Mouse (Mus musculus): ENCODE data around the gene Acad8.
A peak's percentile ranks its signal among the peaks of the same experiment; 100 is the strongest.

The Acad8 gene

GRCm38 (mm10) chr9:26999461-27000395 is at the start of gene Acad8, which contains the start of gene Thyn1:
TSS of gene Acad8 (minus strand) at chr9:26999566.
TSS of gene Thyn1 (plus strand) at chr9:26999710.
- DNase-seq (ENCODE audit: extremely low spot score, low read depth, low spot score): peak; percentile 79

- no peak for DNase-seq (ENCODE audit: extremely low spot score, low read depth, low spot score)
These were observed 44.5 kb upstream of the Acad8 start for GRCm38 (mm10) chr9:27043892-27044291.

- no peak for DNase-seq (ENCODE audit: extremely low spot score, low read depth, low spot score)
These were observed 31.4 kb upstream of the Acad8 start for GRCm38 (mm10) chr9:27030763-27031100.

- DNase-seq (ENCODE audit: extremely low spot score, low read depth, low spot score): peak; percentile 93
These were observed 30.7 kb upstream of the Acad8 start, which contains the start of the genes Vps26b and Ncapd3 for GRCm38 (mm10) chr9:27029828-27030762. TSS of gene Vps26b (minus strand) at chr9:27030065. TSS of gene Ncapd3 (plus strand) at chr9:27030175.

- DNase-seq (ENCODE audit: extremely low spot score, low read depth, low spot score): no peak
These were observed 29.9 kb upstream of the Acad8 start for GRCm38 (mm10) chr9:27029022-27029827.

- DNase-seq (ENCODE audit: extremely low spot score, low read depth, low spot score): no peak
These were observed 27.3 kb upstream of the Acad8 start for GRCm38 (mm10) chr9:27026708-27027107.

- DNase-seq (ENCODE audit: extremely low spot score, low read depth, low spot score): no peak
These were observed 24.3 kb upstream of the Acad8 start for GRCm38 (mm10) chr9:27023681-27024080.

- no peak for DNase-seq (ENCODE audit: extremely low spot score, low read depth, low spot score)
These were observed 19.6 kb upstream of the Acad8 start for GRCm38 (mm10) chr9:27018961-27019360.

- DNase-seq (ENCODE audit: extremely low spot score, low read depth, low spot score): no peak
These were observed 12.2 kb upstream of the Acad8 start for GRCm38 (mm10) chr9:27011572-27011971.

- no peak for DNase-seq (ENCODE audit: extremely low spot score, low read depth, low spot score)
These were observed 9.9 kb upstream of the Acad8 start for GRCm38 (mm10) chr9:27009231-27009630.

GRCm38 (mm10) chr9:27006866-27007265 is 7.5 kb upstream of the Acad8 start:
- no peak for DNase-seq (ENCODE audit: extremely low spot score, low read depth, low spot score)

- no peak for DNase-seq (ENCODE audit: extremely low spot score, low read depth, low spot score)
These were observed 6.6 kb upstream of the Acad8 start for GRCm38 (mm10) chr9:27005933-27006332.

- DNase-seq (ENCODE audit: extremely low spot score, low read depth, low spot score): no peak
These were observed 5.9 kb upstream of the Acad8 start for GRCm38 (mm10) chr9:27005231-27005630.

- no peak for DNase-seq (ENCODE audit: extremely low spot score, low read depth, low spot score)
These were observed 501 bp downstream of the Acad8 start for GRCm38 (mm10) chr9:26998669-26999460.

- DNase-seq (ENCODE audit: extremely low spot score, low read depth, low spot score): no peak
These were observed 1.9 kb downstream of the Acad8 start for GRCm38 (mm10) chr9:26997501-26997900.

- no peak for DNase-seq (ENCODE audit: extremely low spot score, low read depth, low spot score)
These were observed 2.3 kb downstream of the Acad8 start for GRCm38 (mm10) chr9:26997062-26997461.

- DNase-seq (ENCODE audit: extremely low spot score, low read depth, low spot score): no peak
These were observed 5.5 kb downstream of the Acad8 start for GRCm38 (mm10) chr9:26993900-26994299.

GRCm38 (mm10) chr9:26993118-26993517 is 6.2 kb downstream of the Acad8 start:
- no peak for DNase-seq (ENCODE audit: extremely low spot score, low read depth, low spot score)

- no peak for DNase-seq (ENCODE audit: extremely low spot score, low read depth, low spot score)
These were observed 9.2 kb downstream of the Acad8 start for GRCm38 (mm10) chr9:26990181-26990580.
